11 mouse cellular contexts compared by ENCODE assay signal in the genomic region with DNA sequence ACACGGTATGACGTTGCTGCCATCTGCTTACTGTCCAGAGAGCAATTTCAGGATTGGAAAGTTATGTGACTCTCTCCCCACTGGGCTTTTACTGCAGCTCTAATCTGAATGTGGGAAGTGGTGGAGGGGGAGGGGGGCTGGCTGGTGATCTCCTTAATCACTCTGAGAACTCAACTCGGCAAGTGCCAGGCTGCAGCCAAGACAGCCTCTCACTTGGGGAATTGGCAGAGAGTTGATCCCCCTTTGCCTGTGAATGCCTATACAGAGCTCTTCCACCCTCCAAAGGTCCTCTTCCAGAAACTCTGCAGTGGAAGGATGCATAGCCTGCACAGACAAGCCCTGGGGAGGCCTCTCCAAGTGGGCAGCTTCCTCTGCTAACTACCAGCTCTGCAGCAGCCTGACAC.
DNase-seq lines count a peak whose midpoint lies in the region; ATAC-seq lines count a peak whose summit lies in the region.
"Had no signal": no experiment of that assay in that cellular context is flagged by ENCODE, and none has a peak within 500 bp of the region (broad histone marks: within the 10 kb centered on the region; RNA-seq: fewer than 3 reads in every experiment).

No protein-coding gene starts in this region.

- H3K4me3 ChIP-seq in heart, embryonic 11.5 days (ENCODE audit: low read depth, low read length), result no peak overlapping the region
- H3K4me3 ChIP-seq: limb, embryonic 12.5 days had no signal

- 0 out of 2 replicates have a peak overlapping the region, but pooled peaks have one; percentile 14 for H3K4me2 ChIP-seq in heart, embryonic 11.5 days
- H3K4me2 ChIP-seq: limb, embryonic 12.5 days had no signal

- DNase-seq in heart, adult 11 months, result peak; percentile 93
- DNase-seq in heart, postnatal 36 days, result no peak
- peak; percentile 16 for DNase-seq in retina, adult 2 months (ENCODE audit: low read depth, low spot score)
- no peak for DNase-seq in retina, embryonic 14.5 days (ENCODE audit: low spot score)
- peak; percentile 11 for DNase-seq in retina, postnatal 7 days (ENCODE audit: low read depth, low spot score)
- no peak for DNase-seq in embryo, embryonic 11 days
- no peak for DNase-seq in layer of hippocampus, postnatal 14 days (ENCODE audit: low spot score in 2 of 2)
- DNase-seq: kidney, postnatal 36 days; lung, postnatal 10 days had no signal

- H3K36me3 ChIP-seq in heart, embryonic 11.5 days (ENCODE audit: control insufficient read depth, insufficient read depth, low read length), result no peaks in the 10 kb centered on the region
- H3K36me3 ChIP-seq: limb, embryonic 12.5 days had no signal

- ATAC-seq in heart, embryonic 11.5 days (replicated peaks; ENCODE audit: insufficient number of reproducible peaks, low FRiP score, low TSS enrichment), result peak; percentile 26; the same call in 1 of the 2 replicates

- WGBS in heart, embryonic 11.5 days (ENCODE audit: insufficient replicate concordance), result 20% methylated on average over 3 of the region's 3 CpGs

- no peaks in the 10 kb centered on the region for H3K9me3 ChIP-seq in heart, embryonic 11.5 days (replicated peaks; ENCODE audit: control insufficient read depth, low read length)
- H3K9me3 ChIP-seq: limb, embryonic 12.5 days had no signal

- no peak overlapping the region for H3K9ac ChIP-seq in heart, embryonic 11.5 days (ENCODE audit: low read depth, low read length)
- H3K9ac ChIP-seq: limb, embryonic 12.5 days had no signal

- H3K4me1 ChIP-seq in heart, embryonic 11.5 days (ENCODE audit: control insufficient read depth, insufficient read depth, low read length), result peaks cover 40% of the 10 kb centered on the region

- H3K27ac ChIP-seq in heart, embryonic 11.5 days (ENCODE audit: low read depth, low read length), result peak overlapping the region; percentile 64
- H3K27ac ChIP-seq: limb, embryonic 12.5 days had no signal

- intact Hi-C loops in heart, postnatal 36 days (cut with DNase I), result no loop called here

- no peaks in the 10 kb centered on the region for H3K27me3 ChIP-seq in heart, embryonic 11.5 days (ENCODE audit: control insufficient read depth, insufficient read depth, low read length)
- H3K27me3 ChIP-seq: limb, embryonic 12.5 days had no signal

Comparison
In these comparisons a context has a peak if more than half of its experiments do, and no peak if none do; other contexts are left out.
1. DNase-seq: peak in heart, adult 11 months (single experiment), retina, adult 2 months (single experiment) and retina, postnatal 7 days (single experiment); none in heart, postnatal 36 days (0 of 2), retina, embryonic 14.5 days (single experiment), embryo, embryonic 11 days (single experiment) and layer of hippocampus, postnatal 14 days (0 of 2).